Mouse (Mus musculus) thymus, adult 2 months (tissue): ENCODE measurements around the gene Fam205a1.

ENCODE experiments used
- CTCF ChIP-seq: fragments of 200-500 bp; IDR thresholded peaks from 2 replicates; pipeline ENCODE4 v1.5.1; 2012; ENCODE audit warnings: mild to moderate bottlenecking, control low read depth, low read length, moderate library complexity, borderline replicate concordance; ENCODE audit not compliant: control insufficient read depth, poor library complexity, insufficient read depth; ENCODE audit errors: extremely low read depth
- POLR2A ChIP-seq: fragments of 200-500 bp; IDR thresholded peaks from 2 replicates; pipeline ENCODE4 v1.6.1; 2012; ENCODE audit warnings: mild to moderate bottlenecking, low read length, control low read depth, moderate library complexity; ENCODE audit not compliant: control insufficient read depth, poor library complexity, insufficient read depth; ENCODE audit errors: extremely low read depth

GRCm38 (mm10) chr4:42902730-42903129 lies 49.0 kb upstream of the Fam205a1 start:
- TF ChIP-seq CTCF (no peak), POLR2A (no peak)
